Mouse (Mus musculus): ENCODE measurements at regions not wholly inside any gene's neighbourhood (a gene's known extent, or its start where the extent isn't known, plus 50 kb on each side); places are given as distances from the start of the nearest gene placed in this dataset.

GRCm38 (mm10) chr12:12701060-12701667 lies 240.6 kb downstream of the Mycn start:
- DNase-seq (ENCODE audit: low spot score) (no peak), ATAC-seq (no peak)
- Histone ChIP-seq H3K9me3 (ENCODE audit: low read length) (no peaks in the 10 kb centered on the region), H3K27me3 (ENCODE audit: insufficient read depth, low read length) (no peaks in the 10 kb centered on the region), H3K4me2 (ENCODE audit: low read depth, low read length) (no peak overlapping the region), H3K4me3 (ENCODE audit: low read length) (no peak overlapping the region), H3K9ac (replicated peaks; ENCODE audit: low read length) (no peak overlapping the region), H3K4me1 (ENCODE audit: insufficient read depth, low read length) (no peaks in the 10 kb centered on the region), H3K36me3 (ENCODE audit: insufficient read depth, low read length) (no peaks in the 10 kb centered on the region), H3K27ac (no peak overlapping the region)
- 79% methylated on average over 7 of the region's 7 CpGs for WGBS
- no peak for TF ChIP-seq CTCF (IDR thresholded peaks at IDR 0.05; ENCODE audit: low read depth)

DNA sequence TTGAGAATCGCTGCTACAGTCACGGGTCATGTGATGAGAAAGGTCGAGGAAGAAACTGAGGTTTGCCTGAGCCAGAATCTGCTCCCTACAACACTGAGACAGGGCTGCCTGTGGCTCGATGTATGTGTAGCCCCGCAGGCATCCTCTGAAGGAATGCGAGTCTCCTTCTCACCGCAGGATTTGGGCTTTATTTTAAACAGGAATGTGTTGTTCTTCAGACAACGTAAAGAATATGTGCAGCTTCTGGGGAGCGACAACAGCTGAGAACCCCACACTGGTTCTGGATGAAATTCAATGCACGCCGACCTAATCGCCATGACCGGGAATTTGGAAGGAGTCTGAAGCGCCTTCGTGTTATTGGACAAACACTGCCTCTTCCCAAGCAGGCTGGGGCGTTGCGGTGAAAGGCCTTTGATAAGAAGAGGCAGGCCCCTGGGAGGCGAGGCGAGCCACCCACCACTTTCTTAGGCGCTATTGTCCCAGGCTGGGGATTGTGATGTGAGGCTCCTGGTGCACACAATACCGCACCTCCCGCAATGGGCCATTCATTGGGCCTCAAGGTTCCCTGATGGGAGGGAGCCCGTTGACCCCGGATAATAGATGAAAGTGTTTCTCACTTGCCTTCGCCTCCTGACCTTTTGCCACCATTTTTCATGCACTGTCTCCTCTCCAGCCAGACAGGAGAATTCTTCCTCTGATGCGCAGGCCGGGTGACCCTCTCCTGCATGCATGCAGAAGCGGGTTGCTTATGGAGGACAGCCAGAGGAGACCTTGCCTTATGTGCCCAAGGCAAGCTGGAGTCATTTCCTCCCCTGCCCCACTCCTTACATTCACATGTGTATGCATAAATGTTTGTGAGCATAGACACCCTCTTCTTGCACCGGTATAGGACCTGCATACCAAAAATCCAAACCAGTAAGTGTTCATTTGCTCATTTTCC lies 247.6 kb downstream of the Mycn start:
- TF ChIP-seq CTCF (IDR thresholded peaks at IDR 0.05; ENCODE audit: low read depth) = no peak
- peak overlapping the region; percentile 30 for H3K4me2 ChIP-seq (ENCODE audit: low read depth, low read length)
- DNase-seq (ENCODE audit: low spot score) (peak; percentile 44), ATAC-seq (peak; percentile 64)
- H3K36me3 ChIP-seq (ENCODE audit: insufficient read depth, low read length) = no peaks in the 10 kb centered on the region
- WGBS = 17% methylated on average over 29 of the region's 29 CpGs
- peaks cover 8% of the 10 kb centered on the region; the same call in 1 of the 2 replicates for H3K4me1 ChIP-seq (ENCODE audit: insufficient read depth, low read length)
- no peaks in the 10 kb centered on the region for H3K27me3 ChIP-seq (ENCODE audit: insufficient read depth, low read length)
- H3K27ac ChIP-seq = no peak overlapping the region
- H3K9me3 ChIP-seq (ENCODE audit: low read length) = no peaks in the 10 kb centered on the region
- no peak overlapping the region; the same call in 1 of the 2 replicates for H3K9ac ChIP-seq (replicated peaks; ENCODE audit: low read length)
- H3K4me3 ChIP-seq (ENCODE audit: low read length) = no peak overlapping the region

DNA sequence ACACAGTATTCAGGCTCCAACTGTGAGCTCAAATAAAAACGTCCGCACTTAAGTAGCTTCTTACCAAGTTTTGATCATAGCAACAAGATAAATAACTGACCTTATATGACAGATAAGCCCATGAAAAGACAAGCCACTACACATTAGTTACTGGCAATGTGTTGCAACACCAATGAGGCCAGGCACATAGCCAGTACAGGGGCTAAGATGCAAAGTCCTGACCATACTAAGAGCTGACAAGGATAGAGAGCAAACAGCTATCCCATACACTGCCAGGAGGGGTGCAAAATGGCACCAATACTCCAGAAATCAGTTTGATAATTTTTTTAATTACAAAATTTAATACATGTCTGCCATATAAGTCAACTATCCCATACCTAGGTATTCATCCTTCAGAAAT lies 254.3 kb downstream of the Mycn start:
- WGBS = 78% methylated on average over 2 of the region's 2 CpGs

GRCm38 (mm10) chr12:12685217-12685522 lies 256.5 kb downstream of the Mycn start:
- Histone ChIP-seq H3K4me3 (ENCODE audit: low read length) (no peak overlapping the region), H3K36me3 (ENCODE audit: insufficient read depth, low read length) (no peaks in the 10 kb centered on the region), H3K4me2 (ENCODE audit: low read depth, low read length) (no peak overlapping the region), H3K9me3 (ENCODE audit: low read length) (no peaks in the 10 kb centered on the region), H3K4me1 (ENCODE audit: insufficient read depth, low read length) (peaks cover 36% of the 10 kb centered on the region), H3K27ac (no peak overlapping the region), H3K9ac (replicated peaks; ENCODE audit: low read length) (no peak overlapping the region), H3K27me3 (ENCODE audit: insufficient read depth, low read length) (no peaks in the 10 kb centered on the region)
- no peak for TF ChIP-seq CTCF (IDR thresholded peaks at IDR 0.05; ENCODE audit: low read depth)
- WGBS = 56% methylated on average over 7 of the region's 7 CpGs
- no peak for ATAC-seq
- no peak for DNase-seq (ENCODE audit: low spot score)

More for the DNA sequence above, 254.3 kb downstream of the Mycn start:
- no peak for TF ChIP-seq CTCF (IDR thresholded peaks at IDR 0.05; ENCODE audit: low read depth)
- H3K9me3 ChIP-seq (ENCODE audit: low read length) = no peaks in the 10 kb centered on the region
- no peaks in the 10 kb centered on the region for H3K27me3 ChIP-seq (ENCODE audit: insufficient read depth, low read length)
- no peaks in the 10 kb centered on the region for H3K36me3 ChIP-seq (ENCODE audit: insufficient read depth, low read length)
- H3K4me1 ChIP-seq (ENCODE audit: insufficient read depth, low read length) = peaks cover 19% of the 10 kb centered on the region
- H3K9ac ChIP-seq (replicated peaks; ENCODE audit: low read length) = no peak overlapping the region
- no peak overlapping the region for H3K4me2 ChIP-seq (ENCODE audit: low read depth, low read length)
- no peak overlapping the region for H3K4me3 ChIP-seq (ENCODE audit: low read length)
- H3K27ac ChIP-seq = no peak overlapping the region
- no peak for DNase-seq (ENCODE audit: low spot score)
- no peak for ATAC-seq

GRCm38 (mm10) chr12:12684481-12685216 lies 257.1 kb downstream of the Mycn start:
- Histone ChIP-seq H3K4me3 (ENCODE audit: low read length) (no peak overlapping the region), H3K4me1 (ENCODE audit: insufficient read depth, low read length) (peaks cover 37% of the 10 kb centered on the region), H3K4me2 (ENCODE audit: low read depth, low read length) (peak overlapping the region; percentile 36; the same call in 1 of the 2 replicates), H3K9me3 (ENCODE audit: low read length) (no peaks in the 10 kb centered on the region), H3K36me3 (ENCODE audit: insufficient read depth, low read length) (no peaks in the 10 kb centered on the region), H3K27me3 (ENCODE audit: insufficient read depth, low read length) (no peaks in the 10 kb centered on the region), H3K27ac (peak overlapping the region; percentile 15; the same call in 1 of the 2 replicates), H3K9ac (replicated peaks; ENCODE audit: low read length) (no peak overlapping the region)
- TF ChIP-seq CTCF (IDR thresholded peaks at IDR 0.05; ENCODE audit: low read depth) = no peak
- WGBS = 17% methylated on average over 16 of the region's 16 CpGs
- peak; percentile 73 for DNase-seq (ENCODE audit: low spot score)
- peak; percentile 62 for ATAC-seq

- TF ChIP-seq CTCF (IDR thresholded peaks at IDR 0.05; ENCODE audit: low read depth) = no peak
- no peaks in the 10 kb centered on the region for H3K9me3 ChIP-seq (ENCODE audit: low read length)
- H3K36me3 ChIP-seq (ENCODE audit: insufficient read depth, low read length) = no peaks in the 10 kb centered on the region
- H3K9ac ChIP-seq (replicated peaks; ENCODE audit: low read length) = no peak overlapping the region
- H3K27me3 ChIP-seq (ENCODE audit: insufficient read depth, low read length) = no peaks in the 10 kb centered on the region
- 36% methylated on average over 10 of the region's 10 CpGs for whole genome bisulfite sequencing
- H3K4me2 ChIP-seq (ENCODE audit: low read depth, low read length) = peak overlapping the region; percentile 36; the same call in 1 of the 2 replicates
- peak overlapping the region; percentile 15; the same call in 1 of the 2 replicates for H3K27ac ChIP-seq
- H3K4me3 ChIP-seq (ENCODE audit: low read length) = no peak overlapping the region
- H3K4me1 ChIP-seq (ENCODE audit: insufficient read depth, low read length) = peaks cover 37% of the 10 kb centered on the region
- ATAC-seq (0 out of 2 replicates have a peak, but pooled peaks have one; percentile 2), DNase-seq (ENCODE audit: low spot score) (no peak)
These were observed 257.8 kb downstream of the Mycn start for GRCm38 (mm10) chr12:12683733-12684470.

All from hindbrain, postnatal 0 days (tissue).